Comparison of ENCODE assay signal across 27 mouse cellular contexts in genomic region chr12:81490491-81490890, GRCm38 (mm10). TPM values are rescaled to one million over a fixed set of nuclear protein-coding genes. Genes with fewer than 3 reads are reported as not detected.
DNase-seq lines count a peak whose midpoint lies in the region; ATAC-seq and TF ChIP-seq lines count a peak whose summit lies in the region.
"Had no signal": no experiment of that assay in that cellular context is flagged by ENCODE, and none has a peak within 500 bp of the region (broad histone marks: within the 10 kb centered on the region; RNA-seq: fewer than 3 reads in every experiment).

No protein-coding gene starts in this region.

- DNase-seq in kidney, adult 2 months, result peak; percentile 58
- DNase-seq in kidney, postnatal 4 days, result no peak
- peak; percentile 12 for DNase-seq in kidney, postnatal 14 days
- no peak for DNase-seq in kidney, postnatal 10 days
- DNase-seq in large intestine, adult 2 months (ENCODE audit: low read depth, low spot score), result peak; percentile 78
- no peak for DNase-seq in heart, postnatal 4 days
- no peak for DNase-seq in left cerebral cortex, postnatal 14 days (ENCODE audit: low spot score in 2 of 2)
- DNase-seq: adrenal gland, adult 8-10 months; adrenal gland, postnatal 25 days; cerebellum, adult 11-12 months; cerebellum, adult 8-10 months; cerebellum, postnatal 10 days; cerebellum, postnatal 36 days; embryo, embryonic 11 days; gastrocnemius, postnatal 25 days; heart, adult 18-20 months; heart, postnatal 10 days; heart, postnatal 36 days had no signal

- no peak for TF ChIP-seq CTCF in kidney, adult 2 months (conservative IDR thresholded peaks at IDR 0.05; ENCODE audit: insufficient read depth, insufficient read length, low read depth, low read length)

- H3K27ac ChIP-seq in kidney, adult 2 months (ENCODE audit: insufficient read depth, low read depth, low read length), result no peak overlapping the region
- H3K27ac ChIP-seq in intestine, embryonic 15.5 days, result no peak overlapping the region
- H3K27ac ChIP-seq: embryonic facial prominence, embryonic 10.5 days; embryonic facial prominence, embryonic 13.5 days; forebrain, embryonic 12.5 days; forebrain, embryonic 15.5 days; heart, embryonic 15.5 days had no signal

- intact Hi-C loops in left cerebral cortex, postnatal 14 days (cut with DNase I), result loop anchor here (10.0 kb wide), 1 partner anchor 104 kb away; the partner anchor contains the start of gene Med6

- no peaks in the 10 kb centered on the region for H3K4me1 ChIP-seq in kidney, adult 2 months (ENCODE audit: control insufficient read depth, insufficient read depth, low read length)
- no peaks in the 10 kb centered on the region for H3K4me1 ChIP-seq in intestine, embryonic 15.5 days (replicated peaks)
- H3K4me1 ChIP-seq: embryonic facial prominence, embryonic 13.5 days; forebrain, embryonic 12.5 days; forebrain, embryonic 15.5 days; heart, embryonic 12.5 days; heart, embryonic 15.5 days had no signal

- H3K27me3 ChIP-seq in kidney, adult 2 months (replicated peaks; ENCODE audit: control insufficient read depth, insufficient read depth, low read length), result no peaks in the 10 kb centered on the region
- no peaks in the 10 kb centered on the region for H3K27me3 ChIP-seq in intestine, embryonic 15.5 days (replicated peaks)
- H3K27me3 ChIP-seq: embryonic facial prominence, embryonic 13.5 days; forebrain, embryonic 12.5 days; forebrain, embryonic 15.5 days; heart, embryonic 12.5 days; heart, embryonic 15.5 days had no signal

- no peak for TF ChIP-seq POLR2A in kidney, adult 2 months (IDR thresholded peaks at IDR 0.05; ENCODE audit: low read depth, low read length)

- WGBS in kidney, adult 2 months, result 55% methylated on average over 5 of the region's 5 CpGs
- WGBS in intestine, embryonic 15.5 days, result 74% methylated on average over 5 of the region's 5 CpGs
- 52% methylated on average over 5 of the region's 5 CpGs for WGBS in large intestine, adult 2 months

- H3K4me3 ChIP-seq in kidney, adult 2 months (ENCODE audit: insufficient read depth, low read depth, low read length), result no peak overlapping the region
- H3K4me3 ChIP-seq in intestine, embryonic 15.5 days (replicated peaks), result no peak overlapping the region
- H3K4me3 ChIP-seq: embryonic facial prominence, embryonic 10.5 days; embryonic facial prominence, embryonic 13.5 days; erythroblast, embryonic 14.5 days; forebrain, embryonic 12.5 days; forebrain, embryonic 15.5 days; heart, embryonic 12.5 days; heart, embryonic 15.5 days had no signal

- H3K9me3 ChIP-seq in intestine, embryonic 15.5 days, result no peaks in the 10 kb centered on the region
- H3K9me3 ChIP-seq: embryonic facial prominence, embryonic 10.5 days; embryonic facial prominence, embryonic 13.5 days; forebrain, embryonic 12.5 days; forebrain, embryonic 15.5 days; heart, embryonic 15.5 days had no signal

- no peaks in the 10 kb centered on the region for H3K36me3 ChIP-seq in kidney, adult 2 months (ENCODE audit: control insufficient read depth, insufficient read depth, low read length)
- no peaks in the 10 kb centered on the region for H3K36me3 ChIP-seq in intestine, embryonic 15.5 days
- H3K36me3 ChIP-seq: heart, embryonic 15.5 days had no signal

- peak; percentile 83 for ATAC-seq in intestine, embryonic 15.5 days
- ATAC-seq: activated CD4-positive, CD25-positive, alpha-beta regulatory T cell, adult 4 months; forebrain, embryonic 15.5 days had no signal

- H3K9ac ChIP-seq in intestine, embryonic 15.5 days, result no peak overlapping the region
- H3K9ac ChIP-seq: embryonic facial prominence, embryonic 13.5 days; forebrain, embryonic 12.5 days; forebrain, embryonic 15.5 days; heart, embryonic 12.5 days; heart, embryonic 15.5 days had no signal

- H3K4me2 ChIP-seq in intestine, embryonic 15.5 days (replicated peaks), result no peak overlapping the region
- H3K4me2 ChIP-seq: embryonic facial prominence, embryonic 13.5 days; forebrain, embryonic 12.5 days; forebrain, embryonic 15.5 days; heart, embryonic 12.5 days; heart, embryonic 15.5 days had no signal

RNA-seq across cellular contexts. Expression of gene Cox16, which starts 5.6 kb away (rescaled TPM):
- polyA plus RNA-seq in kidney, adult 2 months (2012; rRNA removed), result 115 and 117 TPM in 2 replicates
- polyA plus RNA-seq in intestine, embryonic 15.5 days (2015; fragmentation: Nextera tagmentation; extraction: Ambion mirVana), result 159 and 174 TPM in 2 replicates
- polyA plus RNA-seq in large intestine, adult 2 months (2012; rRNA removed), result 82.6 and 89.8 TPM in 2 replicates
- 10 to 100 TPM; 61.2 to 66.8 TPM for total RNA-seq in heart, postnatal 4 days (2021)
- 10 to 100 TPM; 40.2 to 42.8 TPM for total RNA-seq in left cerebral cortex, postnatal 14 days (2021)

RNA-seq across cellular contexts. Expression of gene Gm20498, which starts 42.2 kb away (rescaled TPM):
- polyA plus RNA-seq in kidney, adult 2 months (2012; rRNA removed), result 14.5 and 21.3 TPM in 2 replicates
- 23.9 and 26.0 TPM in 2 replicates for polyA plus RNA-seq in intestine, embryonic 15.5 days (2015; fragmentation: Nextera tagmentation; extraction: Ambion mirVana)
- polyA plus RNA-seq in large intestine, adult 2 months (2012; rRNA removed), result 13.8 and 18.3 TPM in 2 replicates
- total RNA-seq in heart, postnatal 4 days (2021), result 10 to 100 TPM; 31.8 to 34.8 TPM
- total RNA-seq in left cerebral cortex, postnatal 14 days (2021), result 10 to 100 TPM; 35.1 to 38.3 TPM

RNA-seq across cellular contexts. Expression of gene Synj2bp, which starts 42.2 kb away (rescaled TPM):
- 35.8 and 42.0 TPM in 2 replicates for polyA plus RNA-seq in kidney, adult 2 months (2012; rRNA removed)
- 43.2 and 43.5 TPM in 2 replicates for polyA plus RNA-seq in intestine, embryonic 15.5 days (2015; fragmentation: Nextera tagmentation; extraction: Ambion mirVana)
- 44.3 and 80.8 TPM in 2 replicates for polyA plus RNA-seq in large intestine, adult 2 months (2012; rRNA removed)
- 10 to 100 TPM; 37.5 to 37.6 TPM for total RNA-seq in heart, postnatal 4 days (2021)
- total RNA-seq in left cerebral cortex, postnatal 14 days (2021), result 10 to 100 TPM; 23.3 to 24.0 TPM

Comparison
In these comparisons a context has a peak if more than half of its experiments do, and no peak if none do; other contexts are left out.
1. DNase-seq: peak in kidney, adult 2 months (single experiment), kidney, postnatal 14 days (single experiment) and large intestine, adult 2 months (single experiment); none in kidney, postnatal 4 days (0 of 2), kidney, postnatal 10 days (single experiment), heart, postnatal 4 days (single experiment) and left cerebral cortex, postnatal 14 days (0 of 2).